Mouse (Mus musculus) spleen, postnatal 36 days (tissue): ENCODE results near the gene Olfr56.
"Not testable (repeated sequence)": the region's sequence is repeated elsewhere in the genome, so short reads cannot be mapped to it uniquely, and the experiment has no call there.

ENCODE experiments used
- DNase-seq, 2 experiments: peaks; one replicate each; pipeline ENCODE4 v3.0.0; 2022; ENCODE audit warnings: low spot score in 2 of 2, mixed read lengths in 1 of 2

Gene Olfr56

DNA sequence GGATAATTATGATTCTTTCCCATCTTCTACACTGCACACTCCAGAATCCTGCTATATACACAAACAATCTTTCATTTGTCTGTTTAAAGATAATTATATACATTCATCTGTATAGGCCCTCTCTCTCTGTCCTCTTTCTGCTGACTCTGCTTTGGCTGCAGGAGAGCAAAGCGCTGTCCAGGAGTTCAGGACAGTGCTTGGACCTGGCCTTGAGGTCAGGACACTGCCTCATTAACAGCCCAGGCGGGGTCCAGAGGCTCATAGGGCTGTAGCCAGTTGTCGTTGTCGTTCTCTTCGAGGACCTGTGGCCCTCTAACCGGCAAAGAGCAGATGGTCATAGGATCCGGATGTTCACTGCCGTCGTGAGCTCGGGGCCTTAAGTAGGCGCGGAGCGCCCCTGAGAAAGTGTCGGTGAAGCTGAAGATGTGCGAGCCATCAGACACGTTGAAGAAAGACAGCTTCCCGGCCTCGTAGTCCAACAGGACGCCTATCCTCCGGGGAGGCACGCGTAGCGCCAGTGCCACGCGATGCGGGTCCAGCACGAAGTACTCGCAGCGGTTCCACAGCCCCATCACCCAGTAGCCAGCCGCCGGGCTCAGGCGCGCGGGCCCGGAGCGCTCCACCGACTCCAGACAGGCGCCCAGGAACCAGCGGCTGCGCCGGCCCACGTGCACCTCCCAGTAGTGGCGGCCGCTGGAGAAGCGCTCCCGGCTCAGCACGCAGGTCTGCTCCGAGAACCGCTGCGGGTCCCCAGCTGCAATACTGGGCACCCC is 190.3 kb downstream of the Olfr56 start:
- no peak for DNase-seq

- peak in 1 of 2 experiments; percentile 14 for DNase-seq
These were observed 191.9 kb downstream of the Olfr56 start for GRCm38 (mm10) chr11:49170576-49170975.

GRCm38 (mm10) chr11:49175345-49175744 is 196.7 kb downstream of the Olfr56 start:
- peak in 1 of 2 experiments; percentile 15 for DNase-seq

DNA sequence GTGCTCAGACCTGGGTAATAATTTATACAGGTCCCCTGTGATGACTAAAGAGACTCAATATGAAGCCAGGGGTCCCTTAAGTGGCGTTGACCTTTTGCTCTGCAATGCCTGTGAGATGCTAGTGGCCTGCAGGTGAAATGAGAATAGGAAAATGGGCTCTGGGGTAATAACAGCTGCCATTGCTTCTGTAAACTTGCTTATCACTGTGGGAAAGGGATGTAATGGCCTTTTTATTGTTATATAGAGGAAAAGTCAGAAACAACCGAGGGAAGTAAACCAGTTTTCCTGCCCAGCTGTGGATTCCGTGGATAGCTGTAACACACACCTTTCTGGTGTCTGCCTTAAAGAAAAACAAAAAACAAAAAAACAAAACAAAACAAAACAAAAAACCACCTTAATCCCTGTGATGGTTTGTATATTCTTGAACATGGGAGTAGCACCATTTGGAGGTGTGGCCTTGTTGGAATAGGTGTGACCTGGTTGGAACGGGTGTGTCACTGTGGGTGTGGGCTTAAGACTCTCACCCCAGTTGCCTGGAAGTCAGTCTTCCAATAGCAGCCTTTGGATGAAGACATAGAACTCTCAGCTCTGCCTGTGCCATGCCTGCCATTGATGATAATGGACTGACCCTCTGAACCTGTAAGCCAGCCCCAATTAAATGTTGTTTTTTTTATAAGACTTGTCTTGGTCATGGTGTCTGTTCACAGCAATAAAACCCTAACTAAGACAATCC is 197.5 kb downstream of the Olfr56 start:
- not testable (repeated sequence) for DNase-seq

DNA sequence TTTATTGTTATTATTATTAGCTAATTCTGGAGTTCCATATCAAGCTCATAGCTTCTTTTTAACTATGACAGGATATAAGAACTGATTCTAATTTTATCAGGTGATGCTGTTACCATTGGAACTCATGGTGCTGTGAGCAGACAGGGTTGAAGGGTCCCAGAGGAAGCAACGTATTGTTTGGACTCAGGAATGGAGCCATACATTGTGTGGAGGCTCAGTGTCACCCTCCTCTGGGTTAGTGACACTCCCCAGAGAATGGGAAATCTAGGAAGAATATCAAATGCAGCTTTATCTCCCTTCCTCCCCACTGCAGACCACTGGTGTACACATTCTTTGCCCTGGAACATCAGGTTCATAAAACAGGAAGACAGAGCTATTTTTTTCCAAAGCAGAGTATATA is 204.5 kb downstream of the Olfr56 start:
- DNase-seq = no peak
